Mouse (Mus musculus): Measurements from ENCODE around the gene Calcr. TPM values are rescaled to one million over a fixed set of nuclear protein-coding genes. Genes with fewer than 3 reads are reported as not detected.
"Not testable (repeated sequence)": the region's sequence is repeated elsewhere in the genome, so short reads cannot be mapped to it uniquely, and the experiment has no call there.

Calcr gene
- polyA plus RNA-seq (2015; fragmentation: Nextera tagmentation; extraction: Ambion mirVana): 0.18 and 0.24 TPM in 2 replicates

DNA sequence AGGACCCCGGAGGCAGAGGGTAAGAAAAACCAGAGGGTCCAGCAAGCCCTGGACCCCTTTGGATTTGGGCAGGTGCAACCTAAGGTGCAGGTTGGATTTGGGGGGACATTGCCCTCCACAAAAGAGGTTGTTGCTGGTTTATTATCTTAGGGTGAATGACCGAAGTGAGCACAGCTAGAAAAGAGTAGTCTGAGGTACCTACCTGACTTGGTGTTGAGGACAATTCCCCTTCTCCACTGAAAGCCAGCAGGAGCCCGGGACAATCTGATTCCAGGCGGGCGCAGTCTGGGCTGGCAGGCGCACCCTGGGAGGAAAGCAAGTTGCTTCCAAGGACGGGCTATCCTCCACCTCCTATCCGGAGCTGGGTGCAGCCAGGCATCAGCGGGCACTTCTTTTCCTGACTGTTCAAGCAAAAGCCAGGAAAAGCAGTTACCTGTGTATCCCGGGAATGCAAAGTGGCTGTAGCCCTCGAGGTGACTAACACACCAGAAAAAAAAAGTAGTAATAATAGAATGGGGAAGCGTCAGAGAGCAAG, at the start of gene Calcr:
Calcr (minus strand) TSS at position 485 of the 535 bp plus-strand sequence.
- H3K4me2 ChIP-seq: peak within 1 kb of the TSS; percentile 84
- no peak within 1 kb of the TSS for H3K27ac ChIP-seq
- 8% methylated on average over 12 of the region's 12 CpGs for WGBS
- H3K4me3 ChIP-seq (replicated peaks): peak within 1 kb of the TSS; percentile 44
- peaks cover 35% of the 10 kb centered on the region for H3K27me3 ChIP-seq (replicated peaks)
- no peaks in the 10 kb centered on the region for H3K36me3 ChIP-seq
- 0 out of 2 replicates have a peak, but pooled peaks cover 3% of the 10 kb centered on the region for H3K4me1 ChIP-seq
- no peaks in the 10 kb centered on the region for H3K9me3 ChIP-seq
- H3K9ac ChIP-seq: no peak within 1 kb of the TSS
- no peak for ATAC-seq (ENCODE audit: insufficient read depth, low FRiP score, low read depth)

DNA sequence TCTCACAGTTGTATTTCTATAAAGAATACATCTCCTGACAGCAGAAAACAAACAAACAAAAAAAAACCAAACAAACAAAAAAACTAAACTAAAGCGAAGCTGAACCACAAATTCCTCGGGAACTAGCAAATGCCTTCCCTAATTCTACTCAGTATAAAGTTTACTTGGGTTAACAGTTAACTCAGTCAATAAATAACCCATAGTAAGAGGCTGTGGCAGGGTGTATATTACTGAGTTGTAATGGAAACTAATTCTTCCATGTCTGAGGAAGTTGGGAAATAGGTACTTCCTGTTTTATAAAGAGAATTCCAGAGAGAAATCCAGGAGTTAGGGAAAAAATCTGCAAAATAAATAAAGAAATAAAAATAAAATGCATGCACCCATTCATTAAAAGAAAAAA, 3.0 kb upstream of the Calcr start:
- no peak overlapping the region for H3K27ac ChIP-seq
- H3K4me3 ChIP-seq (replicated peaks): no peak overlapping the region
- no peak overlapping the region for H3K9ac ChIP-seq
- H3K4me1 ChIP-seq: 0 out of 2 replicates have a peak, but pooled peaks cover 3% of the 10 kb centered on the region
- H3K27me3 ChIP-seq (replicated peaks): peaks cover 35% of the 10 kb centered on the region
- H3K9me3 ChIP-seq: no peaks in the 10 kb centered on the region
- H3K4me2 ChIP-seq: no peak overlapping the region
- H3K36me3 ChIP-seq: no peaks in the 10 kb centered on the region
- ATAC-seq (ENCODE audit: insufficient read depth, low FRiP score, low read depth): no peak
- WGBS: 54% methylated on average over 2 of the region's 2 CpGs

DNA sequence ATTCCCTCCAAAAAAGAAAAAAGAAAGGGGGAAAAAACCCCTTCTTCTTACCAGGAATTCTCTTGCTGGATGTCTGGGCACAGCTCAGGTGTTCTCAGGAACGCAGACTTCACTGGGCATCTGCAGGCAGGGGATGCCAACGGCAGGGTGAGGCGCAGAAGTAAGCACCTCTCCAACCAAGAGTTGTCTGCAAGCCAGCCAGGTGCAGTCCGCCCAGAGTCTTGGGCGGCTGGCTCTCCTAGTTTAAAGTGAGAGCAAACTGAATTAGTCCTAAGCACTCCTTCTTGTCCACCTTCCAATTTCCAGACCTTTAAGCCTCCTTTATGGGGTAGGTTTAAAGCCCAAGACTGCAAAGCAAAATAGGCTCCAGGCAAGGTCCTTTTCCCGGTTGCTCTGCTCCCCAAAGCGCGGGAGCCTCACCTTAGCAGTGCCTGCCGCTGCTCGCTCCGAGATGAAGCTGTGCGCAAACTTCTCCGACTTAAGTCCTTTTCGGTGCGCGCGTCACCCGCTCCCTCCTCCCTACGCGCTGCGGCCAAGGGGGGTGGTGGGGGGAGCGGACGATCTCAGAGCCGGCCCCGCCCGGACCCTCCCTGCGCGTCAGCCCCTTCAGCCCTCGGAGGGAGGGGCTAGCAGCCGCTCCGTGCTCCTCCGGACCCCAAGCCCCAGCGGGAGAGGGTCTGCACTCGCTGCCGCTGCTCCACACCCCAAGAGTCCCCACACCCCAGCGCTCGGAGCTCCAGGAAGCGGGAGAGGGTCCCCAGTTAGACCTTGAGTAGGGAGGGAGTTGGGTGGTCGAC, 1.1 kb downstream of the Calcr start:
- ATAC-seq (ENCODE audit: insufficient read depth, low FRiP score, low read depth): peak; percentile 43; the same call in 1 of the 2 replicates
- H3K9ac ChIP-seq: no peak overlapping the region

DNA sequence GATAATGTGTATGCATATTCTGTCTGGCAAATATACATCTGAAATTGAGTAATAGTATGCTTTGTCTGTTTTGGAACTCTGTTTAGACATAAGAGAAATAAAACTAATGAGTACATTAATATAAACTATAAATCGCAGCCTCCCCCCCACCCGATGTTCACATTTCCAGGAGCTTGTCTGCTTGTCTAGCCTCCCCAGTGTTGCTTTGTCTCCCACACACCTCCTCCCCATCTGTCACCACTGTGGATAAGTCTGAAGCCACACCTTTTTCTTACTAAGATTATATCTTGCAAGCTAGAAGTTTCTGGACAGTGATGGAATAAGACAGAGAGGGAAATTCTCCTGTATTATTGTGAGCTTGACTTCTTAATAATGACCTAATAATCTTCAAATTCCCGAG, 12.9 kb downstream of the Calcr start:
- no peaks in the 10 kb centered on the region for H3K36me3 ChIP-seq
- H3K9me3 ChIP-seq: no peaks in the 10 kb centered on the region
- 71% methylated on average over 3 of the region's 3 CpGs for WGBS
- H3K4me3 ChIP-seq (replicated peaks): no peak overlapping the region
- no peak overlapping the region for H3K27ac ChIP-seq
- H3K4me2 ChIP-seq: no peak overlapping the region
- no peak overlapping the region for H3K9ac ChIP-seq
- ATAC-seq (ENCODE audit: insufficient read depth, low FRiP score, low read depth): no peak
- no peaks in the 10 kb centered on the region for H3K4me1 ChIP-seq
- no peaks in the 10 kb centered on the region for H3K27me3 ChIP-seq (replicated peaks)

More for the DNA sequence above, 1.1 kb downstream of the Calcr start:
- H3K9me3 ChIP-seq: no peaks in the 10 kb centered on the region
- H3K4me1 ChIP-seq: 0 out of 2 replicates have a peak, but pooled peaks cover 3% of the 10 kb centered on the region
- H3K27me3 ChIP-seq (replicated peaks): peaks cover 35% of the 10 kb centered on the region
- H3K4me3 ChIP-seq (replicated peaks): peak overlapping the region; percentile 44
- H3K36me3 ChIP-seq: no peaks in the 10 kb centered on the region
- H3K27ac ChIP-seq: no peak overlapping the region
- peak overlapping the region; percentile 84 for H3K4me2 ChIP-seq
- WGBS: under 1% methylated on average over 39 of the region's 39 CpGs

DNA sequence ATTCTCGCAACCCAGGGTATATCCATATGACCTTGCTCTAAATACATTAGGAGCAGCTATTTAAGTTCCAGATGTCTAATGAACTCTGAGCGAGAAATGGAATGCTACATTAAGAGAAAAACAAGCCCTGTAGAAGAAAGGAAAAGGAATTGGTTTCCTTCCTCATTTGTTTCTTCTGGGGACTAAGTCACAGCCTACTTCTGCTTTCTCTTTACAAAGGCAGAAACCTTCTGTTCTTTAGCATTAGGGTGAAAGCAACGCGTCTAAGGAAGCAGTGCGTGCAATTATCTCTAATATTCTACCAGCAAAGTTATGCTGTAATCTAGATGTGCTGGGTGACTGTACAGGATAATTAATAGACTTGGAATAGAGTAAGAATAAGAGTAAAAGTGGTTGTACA, 14.9 kb downstream of the Calcr start:
- Histone ChIP-seq H3K4me3 (replicated peaks) (no peak overlapping the region), H3K4me1 (no peaks in the 10 kb centered on the region)
- 79% methylated on average over 5 of the region's 5 CpGs for WGBS

DNA sequence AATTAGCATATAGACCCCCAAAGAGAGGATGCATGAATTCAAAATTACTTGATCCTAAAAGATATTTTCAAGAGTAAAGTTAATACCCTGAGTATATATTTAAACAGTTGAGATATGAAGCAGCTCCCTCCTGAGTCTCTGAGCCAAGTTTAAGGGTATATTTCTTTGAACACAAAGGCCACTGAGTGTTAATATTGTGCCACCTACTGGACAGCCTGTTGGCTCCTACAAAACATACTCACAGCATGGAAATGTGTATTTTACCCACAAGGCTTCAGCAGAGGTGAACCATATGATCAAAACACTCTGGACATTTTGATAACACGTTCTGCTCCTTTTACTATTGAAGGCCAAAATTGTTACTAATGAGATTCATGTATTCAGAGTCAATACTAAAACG, 19.0 kb downstream of the Calcr start:
- no peak for ATAC-seq (ENCODE audit: insufficient read depth, low FRiP score, low read depth)
- H3K27ac ChIP-seq: no peak overlapping the region
- no peaks in the 10 kb centered on the region for H3K27me3 ChIP-seq (replicated peaks)
- 35% methylated on average over 2 of the region's 2 CpGs for WGBS
- H3K36me3 ChIP-seq: no peaks in the 10 kb centered on the region
- no peak overlapping the region for H3K9ac ChIP-seq
- no peaks in the 10 kb centered on the region for H3K9me3 ChIP-seq
- no peak overlapping the region for H3K4me2 ChIP-seq
- no peaks in the 10 kb centered on the region for H3K4me1 ChIP-seq
- H3K4me3 ChIP-seq (replicated peaks): no peak overlapping the region

More for the DNA sequence above, 14.9 kb downstream of the Calcr start:
- Histone ChIP-seq H3K4me2 (no peak overlapping the region), H3K27me3 (replicated peaks) (no peaks in the 10 kb centered on the region), H3K36me3 (no peaks in the 10 kb centered on the region), H3K9me3 (no peaks in the 10 kb centered on the region), H3K27ac (no peak overlapping the region), H3K9ac (no peak overlapping the region)
- ATAC-seq (ENCODE audit: insufficient read depth, low FRiP score, low read depth): no peak

DNA sequence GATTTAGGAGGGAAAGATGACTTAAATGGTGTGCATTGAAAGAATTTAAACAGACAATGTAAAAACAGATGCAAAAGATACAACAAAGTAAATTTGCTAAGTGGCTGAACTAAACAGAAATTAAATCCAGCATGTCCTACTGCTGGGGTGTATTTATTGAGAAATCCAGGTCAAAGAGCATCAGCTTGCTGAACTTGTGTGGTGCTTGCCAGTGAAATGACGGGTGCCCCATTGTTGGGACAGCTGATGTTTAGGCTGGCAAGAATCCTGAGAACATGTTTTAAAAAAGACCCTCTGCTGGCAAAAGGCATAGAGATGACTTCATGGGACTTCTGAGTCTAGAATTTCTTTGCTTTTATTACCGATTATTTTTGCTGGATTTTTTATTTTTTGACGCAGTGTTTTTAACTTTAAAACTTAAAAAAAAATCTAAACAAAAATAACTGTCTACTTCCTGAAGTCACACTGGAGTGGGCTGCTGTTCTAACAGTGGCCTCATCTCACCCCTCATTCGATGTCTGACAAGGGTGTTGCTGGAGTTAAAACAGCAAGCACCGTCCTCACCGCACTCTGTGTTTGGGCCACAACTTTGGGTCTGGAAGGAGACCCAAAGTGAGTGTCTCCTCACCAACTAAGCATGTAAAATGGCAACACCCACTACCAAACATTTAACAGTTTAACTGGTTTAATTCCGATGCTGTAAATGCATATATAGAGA, 22.4 kb downstream of the Calcr start:
- H3K27ac ChIP-seq: no peak overlapping the region
- H3K9me3 ChIP-seq: no peaks in the 10 kb centered on the region
- 75% methylated on average over 7 of the region's 7 CpGs for WGBS
- no peak for ATAC-seq (ENCODE audit: insufficient read depth, low FRiP score, low read depth)
- no peaks in the 10 kb centered on the region for H3K36me3 ChIP-seq
- H3K4me3 ChIP-seq (replicated peaks): no peak overlapping the region
- no peaks in the 10 kb centered on the region for H3K27me3 ChIP-seq (replicated peaks)
- H3K9ac ChIP-seq: no peak overlapping the region
- H3K4me1 ChIP-seq: no peaks in the 10 kb centered on the region
- H3K4me2 ChIP-seq: no peak overlapping the region

DNA sequence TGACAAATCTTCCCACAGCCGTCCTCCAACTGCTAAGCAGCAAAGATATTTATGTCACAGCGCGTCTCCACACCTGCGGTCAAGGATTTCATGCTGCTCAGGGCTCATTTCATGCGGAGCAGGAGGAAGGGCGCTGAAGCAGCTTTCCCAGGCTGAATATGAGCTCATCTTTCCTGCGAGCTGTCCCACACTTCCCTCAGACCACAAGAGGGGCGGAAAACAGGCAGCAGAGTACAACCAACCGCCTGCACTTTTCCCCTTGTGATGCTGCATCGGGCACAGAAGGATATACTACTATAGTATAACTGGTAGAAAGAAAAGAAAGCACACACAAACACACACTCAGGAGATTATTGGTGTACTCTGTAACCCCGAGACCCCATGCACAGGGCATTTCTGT, 23.2 kb downstream of the Calcr start:
- Histone ChIP-seq H3K4me2 (no peak overlapping the region), H3K36me3 (no peaks in the 10 kb centered on the region), H3K27ac (no peak overlapping the region), H3K4me3 (replicated peaks) (no peak overlapping the region), H3K27me3 (replicated peaks) (no peaks in the 10 kb centered on the region), H3K9ac (no peak overlapping the region), H3K9me3 (no peaks in the 10 kb centered on the region), H3K4me1 (no peaks in the 10 kb centered on the region)
- ATAC-seq (ENCODE audit: insufficient read depth, low FRiP score, low read depth): no peak
- WGBS: 43% methylated on average over 11 of the region's 11 CpGs

DNA sequence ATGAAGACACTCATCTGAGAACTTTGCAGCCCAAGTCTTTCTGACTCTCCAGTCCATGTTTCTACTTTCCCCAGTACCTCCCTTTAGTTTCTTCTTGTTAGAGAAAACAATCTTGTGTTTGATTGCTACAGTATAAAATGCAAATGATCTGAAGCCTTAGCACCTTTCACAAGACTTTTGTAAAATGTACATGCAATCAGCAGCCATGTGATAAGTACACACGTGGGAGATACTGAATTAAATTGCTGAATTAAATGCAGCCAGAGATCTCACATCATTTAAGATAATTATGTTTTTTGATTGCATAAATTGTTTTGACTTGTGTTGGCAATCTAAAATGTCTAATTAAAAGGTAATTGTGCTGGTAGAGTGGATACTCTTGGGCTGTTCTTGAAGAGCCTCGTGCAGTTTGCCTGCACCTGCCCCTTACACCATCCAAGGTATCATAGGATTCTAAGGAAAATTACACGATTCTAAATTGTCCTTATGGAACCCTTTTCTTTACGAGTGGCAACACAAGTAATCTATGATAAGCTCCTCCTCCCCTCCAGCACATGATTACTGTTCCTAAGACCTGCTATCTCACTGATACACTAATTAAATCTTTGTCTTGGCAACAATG, 34.2 kb downstream of the Calcr start:
- no peak for ATAC-seq (ENCODE audit: insufficient read depth, low FRiP score, low read depth)
- no peak overlapping the region for H3K4me3 ChIP-seq (replicated peaks)
- no peaks in the 10 kb centered on the region for H3K36me3 ChIP-seq
- no peak overlapping the region for H3K27ac ChIP-seq
- no peaks in the 10 kb centered on the region for H3K4me1 ChIP-seq
- H3K9me3 ChIP-seq: no peaks in the 10 kb centered on the region
- H3K27me3 ChIP-seq (replicated peaks): no peaks in the 10 kb centered on the region
- WGBS: 70% methylated on average over 4 of the region's 4 CpGs
- H3K9ac ChIP-seq: no peak overlapping the region
- no peak overlapping the region for H3K4me2 ChIP-seq

DNA sequence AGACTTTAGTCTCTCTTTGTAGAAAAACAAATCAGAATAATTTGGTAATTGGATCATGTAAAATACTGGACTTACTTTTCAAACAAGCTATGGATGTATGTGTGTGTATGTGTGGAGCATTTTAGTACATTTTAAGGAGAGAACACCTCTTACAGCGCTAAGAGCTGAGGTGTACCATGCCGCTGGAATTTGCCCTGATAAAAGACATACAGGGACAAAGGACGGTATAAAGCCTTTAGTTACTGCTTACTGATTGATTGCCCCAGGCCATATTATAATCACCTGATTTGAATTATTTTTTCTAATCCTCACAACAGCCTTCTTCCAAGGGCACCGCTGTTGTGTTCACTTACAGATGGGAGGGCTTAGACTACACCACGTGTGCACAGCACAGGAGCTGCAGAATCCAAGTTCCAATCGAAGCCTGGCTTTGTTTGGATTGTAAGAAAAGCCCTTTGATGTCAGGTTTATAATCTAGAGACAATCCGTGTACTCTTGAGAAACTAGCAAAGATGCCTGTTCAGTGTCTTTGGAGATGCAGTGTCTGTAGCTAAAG, 76.3 kb downstream of the Calcr start:
- Histone ChIP-seq H3K9me3 (no peaks in the 10 kb centered on the region), H3K27me3 (replicated peaks) (no peaks in the 10 kb centered on the region), H3K4me1 (no peaks in the 10 kb centered on the region), H3K4me2 (no peak overlapping the region), H3K36me3 (no peaks in the 10 kb centered on the region), H3K27ac (no peak overlapping the region), H3K4me3 (replicated peaks) (no peak overlapping the region), H3K9ac (no peak overlapping the region)
- WGBS: 60% methylated on average over 7 of the region's 7 CpGs
- ATAC-seq (ENCODE audit: insufficient read depth, low FRiP score, low read depth): no peak

DNA sequence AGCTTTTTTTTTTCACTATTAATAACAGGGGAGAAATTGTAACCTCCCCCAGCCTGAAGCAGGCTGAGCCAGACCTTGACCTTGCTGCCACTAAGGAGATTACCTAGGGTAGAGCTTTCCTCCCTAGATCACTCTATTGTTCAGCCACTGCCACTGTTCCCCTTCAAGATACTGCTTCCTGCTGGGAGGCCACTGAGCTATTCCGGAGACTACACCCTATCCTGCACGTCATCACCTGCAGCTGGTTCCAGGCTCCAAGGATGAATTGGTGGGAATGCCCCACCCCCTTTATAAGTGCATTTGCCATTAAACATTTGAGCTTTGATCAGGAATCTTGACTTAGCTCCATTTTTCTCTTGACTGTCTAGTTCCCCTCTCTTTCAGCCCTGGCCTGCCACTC, 86.2 kb downstream of the Calcr start:
- ATAC-seq (ENCODE audit: insufficient read depth, low FRiP score, low read depth); H3K4me2 ChIP-seq; H3K4me3 ChIP-seq (replicated peaks); H3K36me3 ChIP-seq; H3K4me1 ChIP-seq; H3K27ac ChIP-seq; H3K27me3 ChIP-seq (replicated peaks); H3K9ac ChIP-seq; H3K9me3 ChIP-seq: not testable (repeated sequence)
- whole genome bisulfite sequencing: 48% methylated on average over 2 of the region's 2 CpGs
